Mouse (Mus musculus) olfactory bulb, adult 2 months (tissue): ENCODE results near the gene Tspan9. TPM values are rescaled to one million over a fixed set of nuclear protein-coding genes. Genes with fewer than 3 reads are reported as not detected.
A peak's percentile ranks its signal among the peaks of the same experiment; 100 is the strongest.

Source experiments
- H3K27ac ChIP-seq: fragments of 200-500 bp; 2 replicates; pipeline ENCODE4 v1.5.1; 2012; ENCODE audit warnings: low read depth, low read length; ENCODE audit not compliant: insufficient read depth
- H3K4me1 ChIP-seq: fragments of 200-500 bp; 2 replicates; pipeline ENCODE4 v1.6.1; 2012; ENCODE audit warnings: low read length; ENCODE audit not compliant: control insufficient read depth, insufficient read depth
- H3K4me3 ChIP-seq: fragments of 200-500 bp; 2 replicates; pipeline ENCODE4 v1.5.1; 2012; ENCODE audit warnings: mild to moderate bottlenecking, low read depth, low read length, moderate library complexity; ENCODE audit not compliant: insufficient read depth
- CTCF ChIP-seq: fragments of 200-500 bp; IDR thresholded peaks from 2 replicates; pipeline ENCODE4 v1.5.1; 2012; ENCODE audit warnings: low read depth, mild to moderate bottlenecking, low read length, moderate library complexity; ENCODE audit not compliant: insufficient read depth
- POLR2A ChIP-seq: fragments of 200-500 bp; IDR thresholded peaks from 2 replicates; pipeline ENCODE4 v1.6.1; 2012; ENCODE audit warnings: mild to moderate bottlenecking, low read depth, low read length, moderate library complexity; ENCODE audit not compliant: insufficient read depth
- WGBS: fragments of 180-500 bp; shearing (Covaris S2); methylation state at CpG from one replicate; pipeline ENCODE4 v1.1.7; 2018; 5-methylcytosine and 5-hydroxymethylcytosine counted together
- polyA plus RNA-seq: library from polyadenylated mRNA; stranded (reverse); fragments of >200 nt; gene quantifications from 2 replicates; pipeline ENCODE4 v1.2.4, GENCODE M21; 2012; ENCODE audit warnings: low replicate concordance; ENCODE audit not compliant: missing spikeins, insufficient read depth, insufficient read length

Tspan9 gene
- polyA plus RNA-seq, 1 experiment = not detected

- H3K27ac ChIP-seq = no peak overlapping the region
- no peak overlapping the region for H3K4me3 ChIP-seq
- 77% methylated on average over 7 of the region's 7 CpGs for WGBS
- no peak for TF ChIP-seq CTCF
- no peak for TF ChIP-seq POLR2A
- no peaks in the 10 kb centered on the region for H3K4me1 ChIP-seq
Measured at GRCm38 (mm10) chr6:128111784-128112183, 31.6 kb downstream of the Tspan9 start.

GRCm38 (mm10) chr6:128108324-128109035 lies 34.9 kb downstream of the Tspan9 start:
- WGBS = 71% methylated on average over 7 of the region's 7 CpGs
- Histone ChIP-seq H3K4me1 (no peaks in the 10 kb centered on the region), H3K4me3 (no peak overlapping the region), H3K27ac (no peak overlapping the region)
- TF ChIP-seq CTCF = no peak
- no peak for TF ChIP-seq POLR2A

- H3K4me1 ChIP-seq = peaks cover under 1% of the 10 kb centered on the region; the same call in 1 of the 2 replicates
- H3K27ac ChIP-seq = no peak overlapping the region
- H3K4me3 ChIP-seq = no peak overlapping the region
- TF ChIP-seq POLR2A (no peak), CTCF (no peak)
- 85% methylated on average over 8 of the region's 8 CpGs for WGBS
Measured at GRCm38 (mm10) chr6:128107698-128108097, 35.7 kb downstream of the Tspan9 start.

GRCm38 (mm10) chr6:128106154-128106553 lies 37.2 kb downstream of the Tspan9 start:
- WGBS = 86% methylated on average over 3 of the region's 3 CpGs
- TF ChIP-seq POLR2A (no peak), CTCF (no peak)

DNA sequence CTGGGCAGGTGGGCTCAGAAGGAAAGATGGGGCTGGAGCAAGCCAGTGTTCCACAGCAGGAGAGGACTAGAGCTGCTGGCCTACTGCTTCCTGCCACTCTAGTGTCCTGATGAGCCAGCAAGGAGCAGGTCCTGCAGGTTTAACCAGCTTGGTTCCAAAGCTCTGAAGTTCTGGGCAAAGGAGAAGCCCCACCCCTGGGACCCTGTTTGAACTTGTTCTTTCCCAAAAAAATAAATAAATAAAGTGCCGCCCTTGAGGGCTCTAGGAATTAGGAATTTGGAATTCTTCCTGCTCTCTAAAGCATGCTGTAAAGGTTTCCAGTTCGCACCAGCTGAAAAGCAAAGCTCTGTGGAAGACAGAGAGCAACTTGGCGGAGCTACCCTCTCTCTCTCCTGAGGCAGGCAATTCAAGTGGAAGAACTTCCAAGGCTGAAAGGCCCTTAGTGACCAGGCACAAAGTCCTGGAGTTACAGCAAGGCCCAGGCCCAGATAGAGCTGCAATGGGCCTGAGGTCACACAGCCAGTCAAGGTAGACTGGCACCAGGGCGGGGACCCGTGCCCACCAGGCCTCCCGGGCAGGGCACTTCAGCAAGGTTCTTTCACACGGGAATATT lies 38.6 kb downstream of the Tspan9 start:
- WGBS = 57% methylated on average over 7 of the region's 7 CpGs
- no peak overlapping the region for H3K4me3 ChIP-seq
- peaks cover 6% of the 10 kb centered on the region; the same call in 1 of the 2 replicates for H3K4me1 ChIP-seq
- no peak for TF ChIP-seq CTCF
- no peak overlapping the region for H3K27ac ChIP-seq

More at GRCm38 (mm10) chr6:128106154-128106553, 37.2 kb downstream of the Tspan9 start:
- H3K4me1 ChIP-seq = peaks cover 6% of the 10 kb centered on the region; the same call in 1 of the 2 replicates
- H3K27ac ChIP-seq = no peak overlapping the region
- no peak overlapping the region for H3K4me3 ChIP-seq

DNA sequence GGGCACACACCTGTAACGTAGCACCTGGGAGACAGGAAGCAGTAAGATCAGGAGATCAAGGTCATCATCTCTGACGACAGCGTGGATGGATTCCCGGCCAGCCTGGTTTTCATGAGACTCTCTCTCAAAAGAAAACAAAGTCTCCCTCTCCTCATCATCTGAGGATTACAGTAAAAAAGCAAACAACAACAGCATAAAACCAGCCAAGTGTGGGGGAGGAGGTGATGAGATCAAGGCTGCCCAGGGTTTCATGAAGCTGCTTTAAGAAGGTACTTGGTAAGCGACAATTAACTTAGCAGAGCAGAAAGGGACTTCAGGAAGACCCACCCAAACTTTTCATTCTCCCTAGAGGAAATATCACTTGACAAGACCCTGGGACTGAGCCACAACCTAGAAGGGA lies 39.5 kb downstream of the Tspan9 start:
- Histone ChIP-seq H3K27ac (no peak overlapping the region), H3K4me3 (no peak overlapping the region), H3K4me1 (peaks cover 6% of the 10 kb centered on the region; the same call in 1 of the 2 replicates)
- 89% methylated on average over 5 of the region's 5 CpGs for WGBS
- TF ChIP-seq POLR2A = no peak
- TF ChIP-seq CTCF = no peak

DNA sequence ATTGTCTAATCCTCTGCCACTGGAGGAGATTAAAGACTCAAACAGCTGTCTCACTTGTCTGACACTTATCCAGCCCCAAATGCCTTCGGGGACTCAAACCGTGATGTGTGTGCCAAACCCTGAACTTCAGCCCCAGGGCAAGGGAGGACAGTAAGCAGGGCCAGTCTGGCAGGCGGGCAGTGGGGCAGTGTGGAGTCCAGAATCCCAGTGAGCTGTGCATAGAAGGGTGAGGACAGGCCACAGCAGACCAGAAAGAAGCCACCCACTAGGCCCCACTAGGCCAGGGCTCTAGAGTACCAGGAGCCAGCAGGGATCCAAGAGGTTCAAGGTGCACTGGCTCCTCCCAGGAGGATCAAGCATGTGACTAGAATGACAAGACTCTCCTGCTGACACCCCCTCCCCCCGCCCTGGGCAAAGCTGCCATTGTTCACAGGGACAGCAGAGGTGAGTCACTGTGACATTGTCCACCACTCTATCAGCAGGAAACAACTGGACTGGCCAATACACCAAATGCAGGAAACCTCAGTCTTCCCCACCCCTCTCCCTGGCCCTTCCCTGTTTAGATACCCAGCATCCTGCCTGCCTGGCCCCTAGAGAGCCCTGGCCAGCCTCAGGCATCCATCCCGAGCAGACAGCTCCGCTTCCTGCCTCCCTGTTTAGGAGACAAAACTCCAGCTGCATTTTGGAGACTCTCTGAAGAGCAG lies 40.9 kb downstream of the Tspan9 start:
- H3K4me1 ChIP-seq = peaks cover 6% of the 10 kb centered on the region; the same call in 1 of the 2 replicates
- H3K27ac ChIP-seq = no peak overlapping the region
- no peak for TF ChIP-seq CTCF
- no peak for TF ChIP-seq POLR2A
- 68% methylated on average over 6 of the region's 6 CpGs for WGBS
- H3K4me3 ChIP-seq = no peak overlapping the region

DNA sequence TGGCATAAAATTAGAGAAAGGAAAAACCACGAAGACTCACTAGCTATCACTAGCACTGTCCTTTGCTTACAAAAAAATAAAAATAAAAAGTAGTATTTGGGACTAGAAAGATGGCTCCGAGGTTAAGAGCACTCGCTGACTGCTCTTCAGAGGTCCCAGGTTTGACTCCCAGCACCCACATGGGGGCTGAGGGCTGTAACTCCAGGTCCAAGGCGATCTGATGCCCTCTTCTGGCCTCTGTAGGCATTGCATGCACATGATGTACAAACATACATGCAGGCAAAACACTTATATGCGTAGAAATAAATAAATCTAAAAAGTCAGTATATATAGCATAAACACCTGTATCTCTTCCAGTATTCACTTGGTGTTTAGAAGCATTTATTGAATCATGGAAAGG lies 43.5 kb downstream of the Tspan9 start:
- 76% methylated on average over 5 of the region's 5 CpGs for WGBS
- Histone ChIP-seq H3K27ac (no peak overlapping the region), H3K4me1 (peaks cover 16% of the 10 kb centered on the region; the same call in 1 of the 2 replicates), H3K4me3 (no peak overlapping the region)
- TF ChIP-seq CTCF (0 out of 2 replicates have a peak, but pooled peaks have one; percentile 23), POLR2A (no peak)

DNA sequence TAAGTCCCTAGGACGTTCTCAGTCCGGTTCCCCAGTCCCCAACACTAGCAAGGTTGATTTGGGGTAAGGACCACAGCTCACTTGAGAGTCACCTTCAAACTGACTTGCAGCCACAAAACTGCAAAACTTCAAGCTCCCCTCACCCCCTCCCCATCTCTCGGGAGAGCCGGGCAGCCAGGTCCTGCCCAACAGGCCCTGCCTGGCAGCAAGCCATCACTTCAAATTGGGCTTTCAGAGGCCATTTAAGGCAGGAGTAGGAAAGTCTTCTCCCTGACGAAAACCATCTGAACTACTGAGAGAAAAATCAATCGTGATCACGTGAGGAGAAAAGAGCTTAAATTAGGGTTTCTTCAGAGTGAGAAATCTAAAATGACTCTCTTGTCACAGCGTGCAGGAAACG lies 44.2 kb downstream of the Tspan9 start:
- Histone ChIP-seq H3K4me3 (no peak overlapping the region), H3K27ac (no peak overlapping the region), H3K4me1 (peaks cover 16% of the 10 kb centered on the region; the same call in 1 of the 2 replicates)
- 43% methylated on average over 9 of the region's 9 CpGs for WGBS
- TF ChIP-seq CTCF = no peak
- TF ChIP-seq POLR2A = no peak
